Mouse (Mus musculus) limb, embryonic 14.5 days (tissue): ENCODE data around the gene Slc39a13. TPM values are rescaled to one million over a fixed set of nuclear protein-coding genes. Genes with fewer than 3 reads are reported as not detected.

Experiments used
- ATAC-seq: fragments of 200-750 bp; cut with Nextera tagmentation; 2 replicates; pipeline ENCODE4 v1.8.0; 2017; ENCODE audit warnings: low read depth, moderate number of reproducible peaks, moderate TSS enrichment; ENCODE audit not compliant: low FRiP score
- DNase-seq: peaks from one replicate; pipeline ENCODE4 v3.0.0-alpha.2; 2015; ENCODE audit warnings: low spot score
- H3K27ac ChIP-seq: fragments of 300-500 bp; sonication (generic); replicated peaks from 2 replicates; pipeline ENCODE4 v1.5.1; 2014; ENCODE audit warnings: low read depth, mild to moderate bottlenecking, low read length, moderate library complexity, mixed read lengths
- H3K27me3 ChIP-seq: fragments of 300-500 bp; sonication (generic); 2 replicates; pipeline ENCODE4 v1.6.1; 2014; ENCODE audit warnings: low read length, mixed read lengths; ENCODE audit not compliant: control insufficient read depth, insufficient read depth
- H3K36me3 ChIP-seq: fragments of 300-500 bp; sonication (generic); 2 replicates; pipeline ENCODE4 v1.6.1; 2014; ENCODE audit warnings: mild to moderate bottlenecking, low read length, moderate library complexity, mixed read lengths; ENCODE audit not compliant: control insufficient read depth, insufficient read depth
- H3K4me1 ChIP-seq: fragments of 300-500 bp; sonication (generic); 2 replicates; pipeline ENCODE4 v1.6.1; 2014; ENCODE audit warnings: antibody characterized with exemption, low read length, mixed read lengths; ENCODE audit not compliant: control insufficient read depth, insufficient read depth
- H3K4me2 ChIP-seq: fragments of 300-500 bp; sonication (generic); replicated peaks from 2 replicates; pipeline ENCODE4 v1.6.1; 2014; ENCODE audit warnings: low read depth, mild to moderate bottlenecking, low read length, moderate library complexity; ENCODE audit not compliant: severe bottlenecking
- H3K4me3 ChIP-seq: fragments of 300-500 bp; sonication (generic); replicated peaks from 2 replicates; pipeline ENCODE4 v1.5.1; 2014; ENCODE audit warnings: low read length
- H3K9ac ChIP-seq: fragments of 300-500 bp; sonication (generic); 2 replicates; pipeline ENCODE4 v1.6.1; 2014; ENCODE audit warnings: mild to moderate bottlenecking, low read depth, low read length, moderate library complexity; ENCODE audit not compliant: severe bottlenecking
- H3K9me3 ChIP-seq: fragments of 300-500 bp; sonication (generic); 2 replicates; pipeline ENCODE4 v1.6.1; 2016; ENCODE audit warnings: low read length; ENCODE audit not compliant: control insufficient read depth
- POLR2A ChIP-seq: fragments of 200-500 bp; IDR thresholded peaks from 2 replicates; pipeline ENCODE4 v1.8.0; 2012; ENCODE audit warnings: inconsistent platforms, mild to moderate bottlenecking, moderate library complexity, borderline replicate concordance; ENCODE audit not compliant: insufficient read depth, insufficient read length; ENCODE audit errors: extremely low read depth
- WGBS: fragments of 180-500 bp; shearing (Covaris S2); extraction: QIAGEN DNeasy Blood & Tissue Kit; methylation state at CpG from one replicate; pipeline ENCODE4 v1.1.7; 2014; 5-methylcytosine and 5-hydroxymethylcytosine counted together
- polyA plus RNA-seq, 2 experiments: library from polyadenylated mRNA; depleted of rRNA in 1 of 2; stranded (reverse) in 1 of 2; unstranded in 1 of 2; fragments of >200 nt; fragmentation: Nextera tagmentation in 1 of 2; extraction: Ambion mirVana in 1 of 2; gene quantifications; 2 replicates each; pipeline versions ENCODE4 v1.2.1 to v1.2.3; 2012 to 2014

Gene Slc39a13
- polyA plus RNA-seq, 2 experiments = 63.3 to 143 TPM

DNA sequence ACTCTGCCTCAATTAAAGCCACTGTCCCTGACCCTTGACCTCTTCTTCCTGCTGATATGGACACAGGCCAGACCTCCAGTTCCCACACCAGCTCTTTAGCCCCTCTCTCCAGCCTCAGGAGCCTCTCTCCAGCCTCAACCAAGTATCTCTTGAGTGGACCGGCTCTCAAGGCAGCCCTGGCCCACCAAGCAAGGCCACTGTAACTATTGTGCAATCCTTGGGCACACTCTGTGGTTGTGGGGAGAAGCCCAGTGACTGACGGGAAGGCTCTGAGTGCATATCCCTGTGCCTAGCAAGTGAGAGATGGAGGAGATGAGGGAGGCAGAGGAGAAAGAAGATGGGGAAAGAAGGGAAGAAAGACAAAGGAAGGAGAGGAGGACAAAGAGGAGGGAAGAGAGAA is 27.9 kb upstream of the Slc39a13 start:
- Histone ChIP-seq H3K36me3 (no peaks in the 10 kb centered on the region), H3K9me3 (no peaks in the 10 kb centered on the region), H3K4me1 (no peaks in the 10 kb centered on the region), H3K27me3 (no peaks in the 10 kb centered on the region), H3K27ac (no peak overlapping the region), H3K4me2 (no peak overlapping the region), H3K4me3 (no peak overlapping the region), H3K9ac (no peak overlapping the region)
- WGBS = 92% methylated on average over 2 of the region's 2 CpGs
- DNase-seq (no peak), ATAC-seq (no peak)
- no peak for TF ChIP-seq POLR2A

GRCm38 (mm10) chr2:91097015-91097414 is 26.8 kb upstream of the Slc39a13 start:
- DNase-seq = no peak
- Histone ChIP-seq H3K9ac (no peak overlapping the region), H3K4me1 (no peaks in the 10 kb centered on the region), H3K4me3 (no peak overlapping the region), H3K27me3 (no peaks in the 10 kb centered on the region), H3K4me2 (no peak overlapping the region), H3K27ac (no peak overlapping the region), H3K9me3 (no peaks in the 10 kb centered on the region), H3K36me3 (no peaks in the 10 kb centered on the region)
- ATAC-seq = no peak
- WGBS = 82% methylated on average over 10 of the region's 10 CpGs
- no peak for TF ChIP-seq POLR2A

- no peak overlapping the region for H3K9ac ChIP-seq
- no peak overlapping the region for H3K4me2 ChIP-seq
- no peak overlapping the region for H3K27ac ChIP-seq
- H3K27me3 ChIP-seq = no peaks in the 10 kb centered on the region
- H3K4me1 ChIP-seq = no peaks in the 10 kb centered on the region
- ATAC-seq = no peak
- TF ChIP-seq POLR2A = no peak
- no peak overlapping the region for H3K4me3 ChIP-seq
- 69% methylated on average over 14 of the region's 14 CpGs for WGBS
- H3K36me3 ChIP-seq = no peaks in the 10 kb centered on the region
- no peak for DNase-seq
- no peaks in the 10 kb centered on the region for H3K9me3 ChIP-seq
These were observed 26.3 kb upstream of the Slc39a13 start for GRCm38 (mm10) chr2:91096524-91096923.

- no peaks in the 10 kb centered on the region for H3K27me3 ChIP-seq
- H3K9me3 ChIP-seq = no peaks in the 10 kb centered on the region
- H3K4me1 ChIP-seq = no peaks in the 10 kb centered on the region
- H3K36me3 ChIP-seq = no peaks in the 10 kb centered on the region
- no peak for DNase-seq
- no peak overlapping the region for H3K4me3 ChIP-seq
- H3K9ac ChIP-seq = no peak overlapping the region
- no peak overlapping the region for H3K27ac ChIP-seq
- WGBS = 66% methylated on average over 6 of the region's 6 CpGs
- TF ChIP-seq POLR2A = no peak
- no peak overlapping the region for H3K4me2 ChIP-seq
- ATAC-seq = no peak
These were observed 20.6 kb upstream of the Slc39a13 start for GRCm38 (mm10) chr2:91090827-91091226.

GRCm38 (mm10) chr2:91090208-91090607 is 20.0 kb upstream of the Slc39a13 start:
- Histone ChIP-seq H3K4me3 (no peak overlapping the region), H3K27ac (no peak overlapping the region), H3K4me2 (no peak overlapping the region), H3K9me3 (no peaks in the 10 kb centered on the region), H3K9ac (no peak overlapping the region), H3K4me1 (no peaks in the 10 kb centered on the region), H3K27me3 (no peaks in the 10 kb centered on the region), H3K36me3 (no peaks in the 10 kb centered on the region)
- ATAC-seq = no peak
- TF ChIP-seq POLR2A = no peak
- 73% methylated on average over 6 of the region's 6 CpGs for WGBS
- DNase-seq = no peak

DNA sequence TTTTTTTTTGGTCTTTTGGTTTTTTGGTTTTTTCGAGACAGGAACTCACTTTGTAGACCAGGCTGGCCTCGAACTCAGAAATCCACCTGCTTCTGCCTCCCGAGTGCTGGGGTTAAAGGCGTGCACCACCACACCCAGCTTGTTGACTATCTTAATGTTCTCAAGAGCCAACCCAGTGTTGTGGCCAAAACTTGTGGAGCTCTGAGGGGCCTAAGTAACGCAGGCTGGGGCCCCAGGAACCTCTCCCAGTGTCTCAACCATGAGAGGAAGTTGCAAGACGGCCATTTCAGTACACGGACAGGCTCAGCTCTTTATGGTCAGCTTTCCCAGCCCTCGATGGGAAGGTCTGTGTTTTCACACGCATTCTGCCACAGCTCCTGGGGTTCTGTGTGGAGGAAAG is 18.8 kb upstream of the Slc39a13 start:
- Histone ChIP-seq H3K27me3 (no peaks in the 10 kb centered on the region), H3K9ac (no peak overlapping the region), H3K4me1 (no peaks in the 10 kb centered on the region), H3K4me3 (no peak overlapping the region), H3K27ac (no peak overlapping the region), H3K36me3 (no peaks in the 10 kb centered on the region), H3K9me3 (no peaks in the 10 kb centered on the region), H3K4me2 (no peak overlapping the region)
- TF ChIP-seq POLR2A = no peak
- ATAC-seq (no peak), DNase-seq (no peak)
- 80% methylated on average over 9 of the region's 9 CpGs for WGBS
